Mouse (Mus musculus) stomach, postnatal 0 days (tissue): ENCODE results near the gene Enah.

Experiments
- CTCF ChIP-seq: IDR thresholded peaks from 2 replicates; pipeline ENCODE4 v1.5.1; 2016; ENCODE audit warnings: antibody characterized with exemption, low read depth, mild to moderate bottlenecking, moderate library complexity
- EP300 ChIP-seq: optimal IDR thresholded peaks from 2 replicates; pipeline ENCODE3; 2016; ENCODE audit warnings: antibody characterized with exemption

- TF ChIP-seq CTCF (no peak), EP300 (no peak)
Observed at GRCm38 (mm10) chr1:181896991-181897390, 122.8 kb downstream of the Enah start.
